Mouse (Mus musculus) spleen, postnatal 0 days (tissue): ENCODE measurements around the gene Fmn2. TPM values are rescaled to one million over a fixed set of nuclear protein-coding genes. Genes with fewer than 3 reads are reported as not detected.

ENCODE experiments used
- polyA plus RNA-seq: library from polyadenylated mRNA; unstranded; fragments of >200 nt; fragmentation: Nextera tagmentation; extraction: Ambion mirVana; gene quantifications from 2 replicates; pipeline ENCODE4 v1.2.1, GENCODE M21; 2015

The Fmn2 gene
- polyA plus RNA-seq: 0.11 and 0.16 TPM in 2 replicates

DNA sequence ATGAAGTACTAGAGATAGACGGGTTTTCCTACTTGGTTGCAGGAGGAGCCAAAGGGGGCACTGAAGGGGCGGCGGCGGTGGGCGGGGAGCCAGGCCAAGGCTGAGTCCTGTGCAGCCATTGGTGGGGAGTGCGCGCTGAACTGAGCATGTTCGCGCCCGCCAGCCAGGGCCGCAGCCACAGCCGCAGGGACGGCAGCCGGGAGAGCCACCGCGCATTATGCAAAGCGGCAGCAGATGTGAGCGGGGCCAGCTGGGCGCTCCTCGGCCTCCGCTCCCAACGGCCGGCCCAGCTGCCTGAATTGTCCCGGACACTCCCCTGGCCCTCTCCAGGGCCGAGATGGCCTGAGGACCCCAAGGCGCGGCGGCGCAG is at the start of gene Fmn2:
TSS of gene Fmn2 (plus strand) at position 165 of the 370 bp plus-strand sequence.

Other genes with a start within 250 kb of the Fmn2 start
- gene Olfr419, start 249.8 kb upstream of the Fmn2 start, polyA plus RNA-seq: 0.25 and 0.30 TPM in 2 replicates
- not detected in 2 replicates for gene Mptx1, start 171.3 kb upstream of the Fmn2 start, polyA plus RNA-seq
- 0.02 TPM in 1 of 2 replicates, not detected in the other for gene Olfr417, start 136.7 kb upstream of the Fmn2 start, polyA plus RNA-seq
- not detected in 2 replicates for gene Olfr248, start 110.8 kb upstream of the Fmn2 start, polyA plus RNA-seq
- 0.13 TPM in 1 of 2 replicates, not detected in the other for gene Olfr414, start 77.8 kb upstream of the Fmn2 start, polyA plus RNA-seq
- gene Olfr220, start 59.7 kb upstream of the Fmn2 start, polyA plus RNA-seq: not detected in 2 replicates